Mouse (Mus musculus): Measurements from ENCODE around the gene Lrrc74a.

Gene Lrrc74a

GRCm38 (mm10) chr12:86804857-86805256, 70.7 kb downstream of the Lrrc74a start:
- no peak for DNase-seq (ENCODE audit: low spot score)

- DNase-seq (ENCODE audit: low spot score), result no peak
Observed at GRCm38 (mm10) chr12:86805315-86805714, 71.1 kb downstream of the Lrrc74a start.

DNA sequence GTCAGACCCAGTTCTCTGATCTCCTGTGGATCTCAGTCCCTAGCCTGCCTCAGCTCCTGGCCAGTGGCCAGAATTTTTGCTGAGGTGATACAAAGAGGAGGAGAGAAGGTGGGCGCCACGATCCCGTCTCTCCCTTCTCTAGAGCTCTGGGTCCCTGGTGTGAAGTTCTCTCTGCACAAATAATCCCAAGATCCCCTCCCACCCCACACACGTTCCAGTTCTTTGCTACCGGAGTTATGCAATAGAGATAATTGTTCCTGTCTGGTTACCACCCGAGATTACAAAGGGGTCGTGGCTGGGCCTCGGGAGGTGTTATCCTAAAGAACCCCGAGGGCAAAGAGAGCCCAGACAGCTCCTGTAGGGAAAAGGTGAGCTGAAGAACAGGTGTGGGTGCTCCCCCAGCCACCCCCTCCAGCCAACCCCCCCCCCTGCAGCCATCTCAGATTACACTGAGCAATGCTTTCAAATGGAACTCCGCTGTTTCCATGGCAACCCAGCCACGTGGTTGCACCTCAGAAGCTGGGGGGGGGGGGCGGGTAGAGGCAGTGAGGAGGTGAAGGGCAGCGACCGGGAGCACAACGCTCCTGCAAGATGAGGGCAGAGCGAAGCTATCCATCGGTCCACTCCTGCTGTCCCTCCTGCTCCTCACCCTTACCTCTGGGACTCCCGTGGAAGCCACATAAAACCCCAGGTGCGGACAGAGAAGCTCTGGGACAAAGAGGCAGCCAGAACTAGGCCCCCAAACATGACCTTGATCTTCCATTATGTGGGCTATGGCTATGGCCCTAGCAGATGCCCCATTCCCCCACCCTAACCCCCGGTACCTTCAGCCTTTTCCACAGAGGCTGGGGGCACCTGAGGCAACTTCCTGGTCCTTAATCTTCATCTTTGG, 72.1 kb downstream of the Lrrc74a start:
- peak; percentile 38 for DNase-seq (ENCODE audit: low spot score)

DNA sequence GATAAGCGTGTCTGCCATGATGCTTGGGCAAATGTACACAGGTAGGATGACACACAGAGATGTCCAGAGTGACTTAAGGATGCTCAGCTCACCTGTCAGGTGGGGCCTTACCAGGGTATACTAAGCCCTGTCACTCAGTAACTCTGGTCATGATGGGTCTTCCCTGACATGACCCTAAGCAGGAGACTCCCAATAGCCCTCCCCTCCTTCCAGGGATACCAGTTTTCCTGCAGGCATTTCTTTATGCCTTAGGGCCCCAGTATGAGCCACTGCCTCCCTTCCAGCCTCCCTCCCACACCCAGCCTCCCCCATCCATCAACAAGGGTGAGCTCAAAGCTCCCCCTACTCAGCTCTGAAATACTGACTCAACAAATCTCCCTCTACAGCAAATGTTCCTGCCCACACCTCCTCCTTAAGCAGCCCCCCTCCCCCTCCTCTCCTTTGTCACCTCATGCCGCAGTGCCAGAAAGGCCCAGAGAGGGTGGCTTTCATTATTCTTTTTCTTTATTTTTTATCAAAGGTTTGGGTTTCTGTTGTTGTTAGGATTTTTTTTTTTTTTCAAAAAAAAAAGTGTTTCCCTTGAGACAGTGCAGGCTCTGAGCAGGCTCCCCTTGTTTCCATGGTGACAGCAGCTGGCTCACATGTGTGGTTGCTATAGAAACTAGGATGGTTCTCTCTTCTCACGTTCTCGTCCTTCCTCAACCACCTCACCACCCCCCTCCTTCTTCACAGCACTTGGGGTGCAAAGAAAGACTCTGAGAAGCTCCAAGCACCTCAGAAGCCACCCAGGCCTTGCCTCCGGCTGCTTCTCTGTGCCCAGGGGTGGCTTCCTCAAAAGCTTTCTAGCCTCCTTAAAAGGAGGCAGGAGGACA, 73.0 kb downstream of the Lrrc74a start:
- no peak for DNase-seq (ENCODE audit: low spot score)

- no peak for DNase-seq (ENCODE audit: low spot score)
Observed at GRCm38 (mm10) chr12:86807795-86808128, 73.6 kb downstream of the Lrrc74a start.

DNA sequence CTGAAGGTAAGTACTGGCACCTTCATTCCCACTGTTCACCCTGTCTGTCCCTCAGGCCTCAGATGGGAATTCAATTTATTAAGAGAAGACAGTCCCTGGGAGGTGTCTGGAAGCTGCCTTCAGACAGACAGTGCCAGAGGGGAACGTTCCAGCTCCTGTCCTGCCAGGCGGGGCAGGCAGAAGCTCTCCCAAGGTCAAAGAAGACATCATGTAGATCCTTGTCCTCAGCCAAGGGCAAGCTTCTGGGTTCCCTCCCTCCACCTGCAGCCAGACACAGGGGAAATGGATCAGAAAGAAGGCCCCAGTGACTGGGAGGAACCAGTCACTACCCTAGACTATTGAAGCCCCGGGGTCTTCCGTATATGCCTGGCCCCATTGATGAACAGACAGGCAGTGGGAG, 74.7 kb downstream of the Lrrc74a start:
- no peak for DNase-seq (ENCODE audit: low spot score)

- DNase-seq (ENCODE audit: low spot score), result no peak
Observed at GRCm38 (mm10) chr12:86810040-86810439, 75.9 kb downstream of the Lrrc74a start.

DNA sequence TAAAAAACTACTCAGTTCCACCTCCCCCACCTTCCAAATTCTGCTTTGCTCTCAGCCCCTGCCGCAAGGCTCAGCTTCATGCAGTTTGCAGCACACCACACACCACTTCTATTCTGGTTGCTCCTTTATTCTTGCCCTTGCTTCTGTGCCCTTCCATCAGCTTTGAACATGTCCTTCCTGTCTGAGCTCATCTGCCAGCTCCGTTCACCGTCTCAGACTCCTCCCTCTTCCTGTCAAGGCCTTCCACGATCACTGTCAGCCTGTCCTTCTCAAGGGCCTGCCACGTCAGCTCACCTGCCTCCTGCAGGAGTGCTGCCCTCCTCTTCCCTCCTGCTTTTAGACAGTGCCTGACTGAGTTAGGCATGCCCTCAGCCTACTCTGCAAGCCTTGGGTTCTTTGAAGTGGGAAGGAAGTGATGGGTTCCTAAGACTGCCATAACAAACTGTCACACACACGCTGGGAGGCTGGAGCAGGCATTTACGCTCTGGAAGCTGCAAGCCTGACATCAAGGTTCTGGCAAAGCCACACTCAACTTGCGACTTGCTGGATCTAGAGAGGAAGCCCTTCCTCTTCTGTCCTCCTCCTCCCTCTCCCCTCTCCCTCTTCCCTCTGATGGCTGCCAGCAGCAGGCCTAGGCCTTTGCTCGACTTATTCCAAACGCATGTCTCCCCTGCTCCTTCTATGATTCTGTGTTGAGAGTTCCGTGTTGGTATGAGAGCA, 76.7 kb downstream of the Lrrc74a start:
- DNase-seq (ENCODE audit: low spot score), result no peak

DNA sequence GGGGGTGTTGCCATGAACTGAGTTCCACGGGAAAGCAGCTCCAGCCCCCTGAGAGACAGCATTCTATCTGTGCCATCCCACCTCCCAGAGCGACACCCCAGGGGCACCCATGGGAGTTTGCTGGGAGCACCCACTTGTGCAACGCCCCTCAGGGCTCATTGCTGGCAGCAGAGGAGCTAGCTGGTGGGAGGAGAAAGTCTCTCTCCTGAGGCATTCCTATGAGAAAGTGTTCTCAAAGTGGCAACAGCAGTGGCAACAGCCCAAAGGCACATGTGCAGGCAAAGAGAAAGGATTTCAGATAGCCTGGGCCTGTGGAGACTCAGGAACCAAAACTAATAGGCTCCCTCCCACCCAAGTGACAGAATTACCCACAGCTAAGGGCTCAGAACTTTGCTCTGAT, 78.6 kb downstream of the Lrrc74a start:
- no peak for DNase-seq (ENCODE audit: low spot score)

Measured in testis, postnatal 14 days (tissue).